Mouse (Mus musculus) thymus, postnatal 0 days (tissue): Measurements from ENCODE around the gene Rpl36. TPM values are rescaled to one million over a fixed set of nuclear protein-coding genes. Genes with fewer than 3 reads are reported as not detected.
"Not testable (repeated sequence)": the region's sequence is repeated elsewhere in the genome, so short reads cannot be mapped to it uniquely, and the experiment has no call there.

Source experiments
- DNase-seq: peaks from one replicate; pipeline ENCODE4 v3.0.0-alpha.2; 2015; ENCODE audit warnings: low spot score
- polyA plus RNA-seq: library from polyadenylated mRNA; unstranded; fragments of >200 nt; fragmentation: Nextera tagmentation; extraction: Ambion mirVana; gene quantifications from 2 replicates; pipeline ENCODE4 v1.2.1, GENCODE M21; 2015

Rpl36 gene
- polyA plus RNA-seq, 1 experiment from 2014 or later = 2,991 TPM

DNA sequence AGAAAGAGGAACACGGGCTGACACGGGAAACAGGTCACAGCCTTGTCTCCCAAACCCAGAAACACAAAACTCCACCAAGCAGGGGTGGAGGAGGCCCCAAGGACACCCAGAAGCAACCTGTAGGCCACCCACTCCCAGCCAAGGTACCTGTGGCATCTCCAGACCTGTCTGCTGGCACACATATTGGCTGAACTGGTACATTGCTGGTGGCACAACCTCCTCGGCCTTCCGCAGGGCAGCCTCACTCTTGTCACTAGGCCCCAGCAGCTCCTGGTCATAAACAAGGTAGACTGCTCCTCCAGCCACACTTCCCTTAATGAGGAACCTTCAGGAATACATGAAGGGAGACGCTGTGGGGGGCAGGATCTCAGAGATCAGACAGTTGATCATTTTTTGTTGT, 4.5 kb upstream of the Rpl36 start:
- no peak for DNase-seq

DNA sequence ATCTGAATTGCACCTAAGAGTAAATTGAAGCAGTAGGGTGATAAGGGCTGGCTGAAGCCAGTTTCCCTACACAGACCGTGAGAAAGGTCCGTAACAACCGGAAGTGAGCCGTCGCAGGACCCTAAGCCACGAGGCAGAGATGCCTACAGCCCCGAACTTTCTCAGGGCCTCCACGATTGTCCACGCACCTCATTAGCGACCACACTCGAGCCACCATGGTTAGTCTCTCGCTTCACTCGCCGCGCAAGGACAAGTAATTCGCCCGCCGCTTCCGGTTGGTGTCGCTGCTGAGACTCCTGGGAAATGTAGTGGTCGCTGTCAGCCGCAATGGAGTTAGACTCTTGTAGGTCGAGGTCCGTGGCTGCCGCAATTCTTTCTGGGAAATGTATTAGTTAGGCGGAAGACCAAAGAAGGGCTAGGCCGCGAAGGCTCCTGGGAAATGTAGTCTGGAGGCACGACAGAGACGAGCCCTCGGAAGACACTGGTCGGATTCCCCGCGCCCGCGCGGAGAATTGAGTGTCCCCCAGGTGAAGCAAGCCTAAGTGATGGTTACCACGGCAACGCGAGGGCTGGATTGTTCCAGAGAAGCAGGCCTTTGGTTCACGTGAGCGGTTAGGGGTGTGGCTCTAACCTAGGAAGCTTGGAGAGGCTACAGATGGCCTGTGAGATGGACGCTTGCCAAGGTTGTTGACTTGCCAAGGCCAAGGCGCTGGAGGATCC, 3.6 kb upstream of the Rpl36 start, which contains the start of gene 2410015M20Rik:
Gene 2410015M20Rik, minus strand, starts transcription at position 320 of the 720 bp plus-strand sequence.
- DNase-seq = peak; percentile 95

DNA sequence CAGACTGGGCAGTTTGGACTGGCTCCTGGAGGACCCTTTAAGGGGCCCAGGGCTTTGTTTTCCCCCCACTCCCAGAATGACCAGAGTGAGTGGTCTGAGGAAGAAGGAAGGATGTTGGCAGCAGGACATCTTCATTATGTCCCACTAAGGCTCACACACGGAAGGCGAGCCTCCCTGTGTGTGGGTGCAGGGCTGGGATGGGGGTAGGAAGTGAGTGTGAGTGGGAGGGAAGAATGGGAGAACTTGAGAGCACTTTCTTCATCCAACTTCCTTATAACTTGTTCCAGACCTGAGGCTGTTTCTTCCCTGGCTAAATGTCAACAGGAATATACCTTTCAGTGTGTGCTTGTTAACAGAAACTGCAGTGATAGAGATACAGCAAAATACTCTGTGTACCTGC, 1.9 kb upstream of the Rpl36 start:
- no peak for DNase-seq

DNA sequence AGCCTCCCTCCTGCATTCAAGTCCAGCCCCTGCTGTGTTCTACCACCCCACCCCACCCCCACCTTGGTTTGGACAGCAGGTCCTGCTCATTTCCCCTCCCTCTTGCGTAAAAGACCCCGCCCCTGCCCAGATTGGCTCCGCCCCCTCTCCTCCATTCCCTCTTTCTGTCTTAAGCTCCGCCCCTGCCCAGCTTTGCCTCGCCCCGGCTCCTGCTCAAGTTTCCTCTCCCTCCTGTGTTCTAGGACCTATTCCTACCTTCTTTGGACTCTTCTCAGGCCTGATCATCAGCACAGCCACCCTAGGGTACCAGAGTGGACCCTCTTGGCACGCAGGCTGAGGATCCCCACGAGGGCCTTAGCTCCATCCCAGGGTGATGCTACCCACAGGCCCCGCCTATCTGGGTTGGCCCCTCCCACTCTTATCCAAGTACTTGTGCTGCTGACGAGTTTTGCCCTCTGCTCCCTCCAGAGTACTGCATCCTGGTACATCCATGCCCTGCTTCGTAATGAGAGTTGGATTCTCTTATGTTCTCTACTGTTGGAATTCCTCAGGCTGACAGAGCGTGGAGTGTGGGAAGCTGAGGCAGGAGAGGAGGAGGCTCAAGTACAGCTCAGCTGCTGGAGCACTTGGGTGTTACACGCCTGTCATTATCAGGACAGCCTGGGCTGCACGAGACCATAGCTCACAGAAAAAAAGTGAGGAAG, 1.2 kb upstream of the Rpl36 start:
- DNase-seq = peak; percentile 19

DNA sequence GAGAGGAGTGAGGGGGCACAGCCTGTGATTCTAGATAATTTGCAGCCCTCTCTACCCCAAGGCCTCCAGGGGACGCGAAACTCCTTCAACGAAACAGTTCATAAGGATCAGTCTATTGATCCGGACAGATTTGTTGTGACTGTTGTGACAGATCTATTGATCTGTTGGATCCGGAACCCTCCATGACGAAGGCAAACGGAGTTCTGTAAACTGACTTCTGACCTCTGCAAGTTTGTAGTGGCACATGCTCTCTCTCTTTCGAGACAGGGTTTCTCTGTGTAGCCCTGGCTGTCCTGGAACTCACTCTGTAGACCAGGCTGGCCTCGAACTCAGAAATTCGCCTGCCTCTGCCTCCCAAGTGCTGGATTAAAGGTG, 664 bp upstream of the Rpl36 start:
- DNase-seq = not testable (repeated sequence)

DNA sequence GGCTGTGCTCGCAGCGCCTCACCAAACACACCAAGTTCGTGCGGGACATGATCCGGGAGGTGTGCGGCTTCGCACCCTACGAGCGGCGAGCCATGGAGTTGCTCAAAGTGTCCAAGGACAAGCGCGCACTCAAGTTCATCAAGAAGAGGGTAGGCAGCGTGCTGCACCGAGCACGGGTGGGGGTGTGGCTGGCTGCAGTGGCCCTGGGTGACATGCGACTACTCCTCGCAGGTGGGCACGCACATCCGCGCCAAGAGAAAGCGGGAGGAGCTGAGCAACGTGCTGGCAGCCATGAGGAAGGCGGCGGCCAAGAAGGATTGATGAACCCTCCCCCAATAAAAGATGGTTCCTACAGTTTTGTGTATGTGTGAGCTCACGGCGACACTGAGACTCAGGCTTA, 677 bp downstream of the Rpl36 start:
- not testable (repeated sequence) for DNase-seq

DNA sequence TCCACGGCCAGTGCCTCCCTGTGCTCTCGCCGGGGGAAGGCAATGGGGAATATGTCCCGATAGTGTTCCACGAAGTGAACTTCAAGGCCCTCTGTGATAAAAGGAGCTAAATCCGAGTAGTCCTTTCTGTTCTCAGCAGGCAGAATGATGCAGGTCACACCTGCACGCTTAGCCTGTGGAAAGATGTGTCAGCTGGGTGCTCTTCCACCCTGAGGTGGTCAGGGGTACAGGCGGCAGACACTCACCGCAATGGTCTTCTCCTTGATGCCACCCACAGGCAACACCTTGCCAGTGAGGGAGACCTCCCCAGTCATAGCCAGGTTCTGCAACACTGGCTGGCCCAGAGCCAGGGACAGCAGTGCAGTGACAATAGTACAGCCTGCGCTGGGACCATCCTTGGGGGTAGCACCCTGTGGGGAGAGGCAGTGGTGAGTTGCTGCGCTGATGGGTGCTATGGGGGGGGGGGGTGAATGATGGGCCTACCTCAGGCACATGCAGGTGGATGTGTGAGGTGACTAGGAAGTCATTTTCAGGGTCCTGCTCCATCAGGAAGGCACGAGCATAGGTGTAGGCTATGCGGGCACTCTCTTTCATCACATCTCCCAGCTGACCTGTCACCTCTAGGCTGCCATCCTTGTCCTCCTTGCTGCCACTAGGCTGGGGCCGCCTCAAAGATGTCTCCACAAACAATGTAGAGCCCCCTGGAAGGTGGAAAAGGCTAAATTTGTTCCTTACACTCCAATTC, 1.3 kb downstream of the Rpl36 start:
- DNase-seq = no peak

DNA sequence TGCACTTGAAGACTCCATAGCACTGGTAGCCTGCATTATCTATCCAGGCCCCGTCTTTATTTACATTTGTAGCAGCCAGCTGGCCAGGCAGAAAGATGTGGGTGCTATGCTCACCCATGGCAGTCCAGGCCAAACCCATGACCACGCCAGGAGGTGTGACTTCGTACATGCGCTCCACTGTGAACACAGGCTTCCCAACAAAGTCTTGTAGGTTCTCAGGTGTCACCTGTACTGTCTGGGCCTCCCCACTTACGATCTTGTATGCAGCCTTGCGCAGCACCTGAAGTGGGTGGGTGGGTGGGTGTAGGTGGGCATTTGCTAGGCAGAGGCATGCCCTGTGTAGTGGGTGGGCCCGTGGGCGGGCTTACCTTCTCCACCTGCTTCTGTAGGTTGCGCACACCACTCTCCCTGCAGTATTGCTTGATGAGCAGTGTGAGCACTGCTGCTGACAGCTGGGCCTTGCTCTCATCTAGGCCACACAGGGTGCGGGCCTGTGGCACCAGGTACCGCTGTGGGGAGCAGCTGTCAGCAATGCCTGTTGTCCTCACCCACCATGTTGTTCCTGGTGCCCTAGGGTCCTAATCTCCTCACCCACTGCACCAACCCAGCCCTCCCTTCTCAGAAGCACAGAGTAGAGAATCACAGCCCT, 2.0 kb downstream of the Rpl36 start:
- no peak for DNase-seq

DNA sequence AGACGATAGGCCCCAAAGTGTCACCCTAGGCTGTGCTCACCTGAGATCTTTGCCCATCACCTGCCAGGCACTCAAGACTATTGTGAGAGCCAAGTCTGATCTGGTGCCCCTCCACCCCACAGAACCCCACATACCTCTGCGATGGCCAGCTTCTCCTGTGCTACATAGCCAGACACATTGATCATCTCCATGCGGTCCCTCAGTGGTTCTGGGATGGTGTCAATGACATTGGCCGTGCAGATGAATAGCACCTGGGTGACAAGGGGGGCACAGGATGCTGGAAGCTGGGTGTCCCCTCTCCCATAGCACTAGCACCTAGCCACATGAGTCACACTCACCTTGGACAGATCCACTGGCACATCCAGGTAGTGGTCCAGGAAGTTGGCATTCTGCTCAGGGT, 2.6 kb downstream of the Rpl36 start:
- DNase-seq = no peak

DNA sequence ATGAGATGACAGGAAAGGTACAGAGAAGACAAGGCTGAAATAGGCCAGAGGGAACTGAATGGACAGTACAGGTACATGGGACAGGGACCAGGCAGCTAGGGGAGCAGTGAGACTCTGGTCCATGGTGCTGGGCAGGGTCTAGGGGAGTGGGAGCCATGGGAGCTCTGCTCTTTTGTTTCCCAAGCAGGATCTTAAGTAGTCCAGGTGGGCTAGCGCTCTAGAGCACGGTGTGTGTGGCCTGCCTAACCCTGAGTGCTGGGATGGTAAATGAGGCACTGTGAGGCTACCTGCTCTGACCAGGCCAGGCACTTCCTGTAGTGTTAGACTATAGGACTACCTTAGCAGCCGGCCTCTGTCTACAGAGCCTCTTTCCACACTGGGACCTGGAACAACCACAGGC, 3.5 kb downstream of the Rpl36 start:
- DNase-seq = no peak

DNA sequence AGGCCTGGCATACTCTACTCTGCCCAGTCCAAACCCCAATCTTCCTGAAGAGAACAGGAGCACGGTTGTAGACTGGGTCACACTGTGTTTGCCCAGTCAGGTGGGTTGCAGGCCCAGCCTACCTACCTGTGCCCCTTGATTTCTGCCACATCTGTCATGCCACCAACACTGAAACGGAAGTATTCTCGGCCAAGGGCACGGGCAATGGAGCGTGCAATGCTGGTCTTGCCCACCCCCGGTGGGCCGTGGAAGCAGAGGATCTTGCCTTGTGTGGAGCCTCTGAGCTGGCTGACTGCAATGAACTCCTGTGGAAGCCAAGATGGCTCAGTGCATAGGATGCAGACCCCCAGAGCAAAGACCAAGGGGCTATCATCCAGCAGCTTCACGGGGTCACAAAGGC, 4.4 kb downstream of the Rpl36 start:
- DNase-seq = no peak

DNA sequence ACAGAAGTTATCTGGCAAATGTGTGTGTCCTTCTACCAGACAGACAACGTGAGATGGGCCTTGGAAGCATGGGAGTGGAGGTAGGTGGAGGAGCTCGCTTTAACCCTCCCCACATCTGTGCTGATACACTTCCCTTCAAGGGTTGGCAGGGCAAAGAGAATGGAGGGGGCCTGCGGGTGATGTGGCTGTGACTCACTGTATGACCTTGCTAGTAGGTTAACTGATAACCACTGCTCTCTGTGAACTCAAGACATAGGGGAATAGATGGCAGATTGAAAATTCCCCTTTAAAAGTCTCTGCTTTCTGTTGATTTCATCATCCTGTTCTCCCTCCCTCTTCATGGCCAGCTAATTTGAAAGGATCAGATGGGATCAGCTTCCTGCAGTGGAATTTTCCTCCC, 12.3 kb downstream of the Rpl36 start:
- no peak for DNase-seq

DNA sequence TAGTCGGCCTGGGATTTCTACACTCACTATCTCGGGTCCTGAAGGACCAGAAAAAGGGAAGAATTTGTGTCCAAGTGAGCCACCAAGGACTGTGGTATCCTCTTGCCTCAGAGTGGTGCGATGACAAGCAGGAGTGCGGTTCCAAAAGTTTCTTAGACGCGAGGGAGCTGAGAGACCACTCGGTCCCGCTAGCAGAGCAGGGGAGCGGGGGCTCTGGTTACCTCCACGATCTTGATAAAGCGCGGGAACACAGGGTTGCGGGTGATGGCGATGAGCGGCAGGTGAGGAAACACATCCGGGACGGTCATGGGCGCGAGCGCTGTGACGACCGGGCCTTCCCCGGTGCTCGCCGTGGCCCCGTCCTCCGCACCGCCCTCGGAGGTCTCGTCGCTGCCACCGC, 13.0 kb downstream of the Rpl36 start:
- no peak for DNase-seq

DNA sequence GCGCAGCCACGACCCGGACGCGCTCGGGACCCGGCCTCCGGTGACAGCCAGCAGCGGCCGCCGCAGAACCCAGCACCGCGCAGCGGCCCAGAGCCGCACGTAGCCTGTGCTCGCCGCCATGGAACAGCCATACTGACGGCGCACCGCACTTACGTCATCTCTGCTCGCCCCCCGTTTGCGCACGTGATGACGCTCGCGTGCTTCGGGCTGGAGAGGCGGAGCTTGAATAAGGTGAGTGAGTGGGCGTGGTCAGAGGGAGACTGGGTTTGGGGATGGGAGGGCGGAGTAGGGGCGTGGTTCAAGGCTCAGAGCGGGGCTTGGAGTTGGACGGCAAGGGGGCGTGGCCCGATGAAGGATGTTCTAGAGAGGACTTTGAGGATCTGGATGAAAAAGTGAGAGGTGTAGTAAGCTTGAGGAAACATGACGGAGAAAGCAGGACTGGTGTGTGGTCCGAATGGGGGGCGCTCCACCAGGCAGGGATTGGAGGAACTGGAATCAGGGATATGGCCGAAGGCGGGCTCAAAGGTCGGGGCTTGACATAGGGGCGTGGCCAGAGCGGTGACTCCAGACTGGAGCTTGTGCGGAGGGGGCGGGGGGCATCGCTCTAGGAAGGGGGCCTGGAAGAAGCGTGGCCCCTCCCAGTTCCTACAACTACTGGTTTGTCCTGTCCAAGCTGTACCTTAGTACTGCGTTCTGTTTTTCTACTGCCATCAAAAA, 13.7 kb downstream of the Rpl36 start, which contains the start of gene Lonp1:
Gene Lonp1, minus strand, starts transcription at position 134 of the 717 bp plus-strand sequence.
- DNase-seq = peak; percentile 99

DNA sequence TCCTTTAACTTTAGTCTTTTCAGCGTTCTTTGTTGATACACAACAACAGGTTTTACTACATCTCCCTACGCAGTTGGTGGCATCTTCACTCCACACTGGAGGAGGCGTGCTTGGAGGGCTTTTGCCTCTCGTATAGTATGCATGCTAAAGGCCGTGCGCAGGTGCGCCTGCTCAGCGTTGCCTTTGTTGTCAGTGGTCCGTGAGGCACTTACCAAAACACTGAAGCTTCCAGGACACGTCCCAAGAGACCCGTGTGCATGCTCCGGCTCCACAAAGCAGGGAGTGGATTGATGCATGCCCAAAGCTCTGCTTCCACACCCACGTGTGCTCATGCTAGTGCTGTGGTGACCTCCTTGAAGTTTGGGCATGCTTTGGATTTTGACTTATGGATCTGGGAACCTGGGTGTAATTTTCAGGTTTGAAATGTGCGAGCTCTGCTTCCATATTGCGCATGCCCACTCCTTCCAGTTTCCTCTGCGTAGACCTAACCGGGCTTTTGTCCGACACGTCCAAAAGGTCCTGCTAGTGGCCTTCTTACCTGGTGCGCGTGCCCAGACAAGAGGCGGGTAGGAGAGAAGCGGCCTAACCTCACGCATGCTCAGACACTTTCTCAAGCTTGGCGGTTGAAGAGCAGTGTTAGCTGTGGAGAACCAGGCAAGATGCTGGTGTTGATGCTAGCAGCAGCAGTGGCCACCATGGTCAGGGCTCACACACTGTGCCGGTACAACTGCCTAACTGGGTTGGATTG, 14.5 kb downstream of the Rpl36 start, which contains the start of gene Catsperd:
Gene Catsperd, plus strand, starts transcription at position 614 of the 748 bp plus-strand sequence.
- DNase-seq = peak; percentile 35

DNA sequence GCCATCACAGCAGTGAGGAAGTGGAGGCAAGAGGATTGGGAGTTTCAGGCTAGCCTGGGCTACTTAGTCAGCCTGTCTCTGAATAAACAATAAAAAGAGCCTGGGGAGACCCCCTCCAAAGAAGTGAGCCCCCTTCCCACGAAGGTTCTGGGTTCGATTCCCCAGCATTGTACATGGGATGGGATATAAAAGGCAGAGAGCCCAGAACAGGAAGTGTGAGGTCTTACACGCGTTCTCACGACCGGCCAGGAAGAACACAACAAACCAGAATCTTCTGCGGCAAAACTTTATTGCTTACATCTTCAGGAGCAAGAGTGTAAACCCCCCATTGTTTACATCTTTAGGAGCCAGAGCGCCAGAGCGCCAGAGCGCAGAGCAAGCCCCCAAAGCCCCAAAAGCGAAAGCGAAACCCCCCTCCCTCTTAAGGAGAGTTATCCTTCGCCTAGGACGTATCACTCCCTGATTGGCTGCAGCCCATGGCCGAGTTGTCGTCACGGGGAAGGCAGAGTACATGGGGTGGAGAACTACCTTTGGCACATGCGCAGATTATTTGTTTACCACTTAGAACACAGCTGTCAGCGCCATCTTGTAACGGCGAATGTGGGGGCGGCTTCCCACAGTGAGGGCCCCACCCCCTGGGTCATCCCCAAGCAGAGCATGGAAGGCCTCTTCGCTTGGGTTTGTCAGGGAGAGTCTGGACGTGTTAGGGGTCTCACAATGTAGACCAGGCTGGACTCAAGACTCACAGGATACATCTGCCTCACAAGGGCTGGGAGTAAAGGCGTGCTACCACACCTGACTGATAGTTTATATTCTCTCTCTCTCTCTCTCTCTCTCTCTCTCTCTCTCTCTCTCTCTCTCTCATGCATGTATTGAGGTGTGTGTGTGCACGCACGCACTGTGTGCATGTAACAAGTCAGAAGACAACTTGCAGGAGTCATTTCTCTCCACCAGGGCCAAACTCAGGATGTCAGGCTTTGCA, 16.9 kb downstream of the Rpl36 start:
- not testable (repeated sequence) for DNase-seq

DNA sequence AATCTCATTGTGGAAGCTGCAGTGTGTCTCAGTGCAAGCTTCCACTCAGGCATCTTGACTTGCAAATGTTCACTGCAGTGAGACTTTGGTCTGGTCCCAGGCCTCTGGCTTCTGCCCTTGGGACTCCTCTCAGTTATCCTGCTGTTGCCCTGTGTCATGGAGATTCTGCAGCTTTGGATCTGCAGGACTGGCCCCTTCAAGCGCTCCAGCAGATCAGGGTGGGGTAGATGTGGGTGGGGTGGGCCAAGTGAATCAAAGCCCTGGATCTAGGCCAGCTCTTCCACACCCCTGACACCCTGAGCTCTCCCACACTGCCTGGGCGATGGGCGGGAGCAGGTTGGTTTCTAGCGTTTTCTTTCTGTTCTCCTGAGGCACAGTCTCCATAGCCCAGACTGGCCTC, 18.6 kb downstream of the Rpl36 start:
- DNase-seq = no peak

DNA sequence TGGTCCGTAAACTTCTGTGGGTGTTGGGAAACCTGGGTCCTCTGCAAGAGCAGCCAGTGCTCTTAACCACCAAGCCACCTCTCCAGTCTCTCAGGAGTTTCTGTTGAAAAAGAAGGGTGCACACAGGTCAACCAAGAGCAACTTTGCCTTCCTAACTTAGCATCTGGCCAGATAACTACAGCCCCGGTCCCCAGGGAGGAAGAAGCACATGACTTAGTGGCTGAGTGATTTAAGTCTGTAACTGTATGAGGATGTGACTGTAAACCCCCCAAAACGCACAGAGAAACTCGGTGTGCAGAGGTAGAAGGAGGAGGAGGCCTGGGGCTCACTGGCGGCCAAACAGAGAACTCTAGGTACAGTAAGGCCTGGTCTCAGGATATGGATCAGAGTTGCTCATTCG, 20.8 kb downstream of the Rpl36 start:
- no peak for DNase-seq

DNA sequence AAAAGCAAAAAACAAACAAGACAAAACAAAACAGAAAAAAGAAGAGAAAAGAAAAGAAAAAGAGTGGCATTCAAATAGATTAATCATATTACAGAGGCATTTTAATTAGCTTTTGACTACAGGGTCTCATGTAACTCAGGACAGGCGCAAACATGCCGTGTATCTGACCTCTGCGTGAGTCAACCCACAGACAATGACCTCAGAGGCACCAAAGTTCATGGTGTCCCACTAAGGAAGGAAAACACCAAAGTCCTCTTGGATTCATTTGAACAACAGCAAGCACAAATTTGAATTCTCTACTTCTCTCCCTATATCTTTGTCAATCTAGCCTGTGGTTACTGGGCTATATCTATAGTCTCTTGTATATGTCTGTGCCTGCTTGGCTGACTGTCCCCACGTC, 30.0 kb downstream of the Rpl36 start:
- DNase-seq = no peak
